ENCODE assay signal across 9 mouse cellular contexts in the genomic region with DNA sequence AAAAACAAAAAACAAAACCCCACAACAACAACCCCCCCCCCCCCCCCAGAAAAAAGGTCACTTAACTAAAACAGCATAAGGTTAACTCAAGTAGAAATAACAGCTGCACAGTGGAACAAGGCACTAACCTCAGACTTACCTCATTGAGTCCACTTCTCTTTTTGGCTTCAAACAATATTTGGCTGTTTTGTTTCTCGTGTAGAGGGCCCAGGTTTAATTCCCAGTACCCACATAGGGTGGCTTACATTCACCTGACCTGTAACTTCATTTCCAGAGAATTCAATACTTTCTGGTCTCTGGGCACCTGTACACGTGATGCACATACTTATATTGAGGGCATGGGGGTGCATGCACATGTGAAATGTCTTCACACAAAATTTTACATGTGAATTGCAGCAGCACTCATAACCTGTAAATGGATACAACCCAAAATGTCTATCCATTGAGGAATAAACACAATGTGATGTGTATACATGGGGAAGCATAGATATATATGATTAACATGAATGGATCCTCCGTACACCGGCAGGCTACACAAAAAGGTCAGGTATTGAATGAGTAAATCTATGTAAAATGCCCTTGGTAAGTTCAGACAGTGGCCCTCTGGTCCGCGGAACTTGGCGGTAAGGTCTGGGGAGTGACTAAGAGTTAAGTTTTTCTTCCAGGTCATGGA. TPM values are rescaled to one million over a fixed set of nuclear protein-coding genes. Genes with fewer than 3 reads are reported as not detected.
DNase-seq lines count a peak whose midpoint lies in the region; ATAC-seq lines count a peak whose summit lies in the region.
"Had no signal": no experiment of that assay in that cellular context is flagged by ENCODE, and none has a peak within 500 bp of the region (broad histone marks: within the 10 kb centered on the region; RNA-seq: fewer than 3 reads in every experiment).

No protein-coding gene starts in this region.

- peaks cover 21% of the 10 kb centered on the region for H3K36me3 ChIP-seq in heart, embryonic 15.5 days
- H3K36me3 ChIP-seq in embryonic facial prominence, embryonic 15.5 days, result peaks cover 25% of the 10 kb centered on the region
- peaks cover 25% of the 10 kb centered on the region for H3K36me3 ChIP-seq in midbrain, embryonic 12.5 days

- peak overlapping the region; percentile 94 for H3K4me2 ChIP-seq in heart, embryonic 15.5 days
- H3K4me2 ChIP-seq in embryonic facial prominence, embryonic 15.5 days (replicated peaks), result peak overlapping the region; percentile 74
- H3K4me2 ChIP-seq in midbrain, embryonic 12.5 days (replicated peaks), result peak overlapping the region; percentile 69

- peaks cover 71% of the 10 kb centered on the region for H3K4me1 ChIP-seq in heart, embryonic 15.5 days (replicated peaks)
- peaks cover 43% of the 10 kb centered on the region for H3K4me1 ChIP-seq in embryonic facial prominence, embryonic 15.5 days
- peaks cover 49% of the 10 kb centered on the region for H3K4me1 ChIP-seq in midbrain, embryonic 12.5 days

- 20% methylated on average over 7 of the region's 7 CpGs for WGBS in heart, embryonic 15.5 days
- WGBS in embryonic facial prominence, embryonic 15.5 days, result 19% methylated on average over 7 of the region's 7 CpGs
- 18% methylated on average over 7 of the region's 7 CpGs for WGBS in midbrain, embryonic 12.5 days

- no peak for DNase-seq in heart, adult 18-20 months
- peak; percentile 46 for DNase-seq in ES-CJ7 (ENCODE audit: low read depth, low spot score)
- DNase-seq in kidney, postnatal 14 days, result no peak
- no peak for DNase-seq in ovary, postnatal 36 days (ENCODE audit: low spot score)
- DNase-seq: thymus, postnatal 14 days had no signal

- H3K9me3 ChIP-seq in heart, embryonic 15.5 days (replicated peaks), result no peaks in the 10 kb centered on the region
- no peaks in the 10 kb centered on the region for H3K9me3 ChIP-seq in embryonic facial prominence, embryonic 15.5 days (replicated peaks)
- no peaks in the 10 kb centered on the region for H3K9me3 ChIP-seq in midbrain, embryonic 12.5 days

- peak overlapping the region; percentile 62; the same call in 1 of the 2 replicates for H3K4me3 ChIP-seq in heart, embryonic 15.5 days
- peak overlapping the region; percentile 64; the same call in 1 of the 2 replicates for H3K4me3 ChIP-seq in embryonic facial prominence, embryonic 15.5 days (replicated peaks)
- H3K4me3 ChIP-seq in midbrain, embryonic 12.5 days, result no peak overlapping the region

- no peak for ATAC-seq in heart, embryonic 15.5 days (replicated peaks; ENCODE audit: insufficient number of reproducible peaks, insufficient read depth, low FRiP score, low read depth)
- ATAC-seq in embryonic facial prominence, embryonic 15.5 days (ENCODE audit: insufficient number of reproducible peaks, low FRiP score, low TSS enrichment, low read depth), result no peak
- ATAC-seq in midbrain, embryonic 12.5 days (ENCODE audit: low FRiP score, low read depth), result no peak
- ATAC-seq in cerebellum, adult (ENCODE audit: insufficient number of reproducible peaks, low FRiP score, low TSS enrichment), result no peak

- H3K27me3 ChIP-seq in heart, embryonic 15.5 days, result no peaks in the 10 kb centered on the region
- H3K27me3 ChIP-seq in embryonic facial prominence, embryonic 15.5 days, result no peaks in the 10 kb centered on the region
- H3K27me3 ChIP-seq in midbrain, embryonic 12.5 days, result no peaks in the 10 kb centered on the region

- H3K9ac ChIP-seq in heart, embryonic 15.5 days, result no peak overlapping the region
- H3K9ac ChIP-seq in embryonic facial prominence, embryonic 15.5 days, result no peak overlapping the region
- H3K9ac ChIP-seq in midbrain, embryonic 12.5 days (replicated peaks), result no peak overlapping the region

- peak overlapping the region; percentile 99; the same call in 1 of the 2 replicates for H3K27ac ChIP-seq in heart, embryonic 15.5 days
- H3K27ac ChIP-seq in embryonic facial prominence, embryonic 15.5 days (replicated peaks), result peak overlapping the region; percentile 98; the same call in 1 of the 2 replicates
- H3K27ac ChIP-seq in midbrain, embryonic 12.5 days (replicated peaks), result no peak overlapping the region

RNA-seq across cellular contexts. Expression of gene Lrsam1, which starts 4.2 kb away (rescaled TPM):
- 8.3 and 9.3 TPM in 2 replicates for polyA plus RNA-seq in heart, embryonic 15.5 days (2015; fragmentation: Nextera tagmentation; extraction: Ambion mirVana)
- total RNA-seq in heart, adult 18-20 months (2021), result 10 to 100 TPM; 15.1 to 15.9 TPM
- 13.1 and 15.3 TPM in 2 replicates for polyA plus RNA-seq in embryonic facial prominence, embryonic 15.5 days (2015; fragmentation: Nextera tagmentation; extraction: Ambion mirVana)
- 16.2 and 21.1 TPM in 2 replicates for polyA plus RNA-seq in midbrain, embryonic 12.5 days (2016; fragmentation: Nextera tagmentation; extraction: Ambion mirVana)

RNA-seq across cellular contexts. Expression of gene Rpl12, which starts 4.3 kb away (rescaled TPM):
- 79.3 and 89.3 TPM in 2 replicates for polyA plus RNA-seq in heart, embryonic 15.5 days (2015; fragmentation: Nextera tagmentation; extraction: Ambion mirVana)
- 10 to 100 TPM; 66.0 to 72.2 TPM for total RNA-seq in heart, adult 18-20 months (2021)
- 141 and 176 TPM in 2 replicates for polyA plus RNA-seq in embryonic facial prominence, embryonic 15.5 days (2015; fragmentation: Nextera tagmentation; extraction: Ambion mirVana)
- 108 and 111 TPM in 2 replicates for polyA plus RNA-seq in midbrain, embryonic 12.5 days (2016; fragmentation: Nextera tagmentation; extraction: Ambion mirVana)

RNA-seq across cellular contexts. Expression of gene Slc2a8, which starts 16.2 kb away (rescaled TPM):
- polyA plus RNA-seq in heart, embryonic 15.5 days (2015; fragmentation: Nextera tagmentation; extraction: Ambion mirVana), result 20.4 and 23.6 TPM in 2 replicates
- total RNA-seq in heart, adult 18-20 months (2021), result 10 to 100 TPM; 15.0 to 17.3 TPM
- 22.2 and 25.2 TPM in 2 replicates for polyA plus RNA-seq in embryonic facial prominence, embryonic 15.5 days (2015; fragmentation: Nextera tagmentation; extraction: Ambion mirVana)
- polyA plus RNA-seq in midbrain, embryonic 12.5 days (2016; fragmentation: Nextera tagmentation; extraction: Ambion mirVana), result 21.3 and 24.1 TPM in 2 replicates
